Mouse (Mus musculus): ENCODE measurements around the gene Cnn3. TPM values are rescaled to one million over a fixed set of nuclear protein-coding genes. Genes with fewer than 3 reads are reported as not detected.

Cnn3 gene
- polyA plus RNA-seq, 1 experiment from 2014 or later = 128 TPM

DNA sequence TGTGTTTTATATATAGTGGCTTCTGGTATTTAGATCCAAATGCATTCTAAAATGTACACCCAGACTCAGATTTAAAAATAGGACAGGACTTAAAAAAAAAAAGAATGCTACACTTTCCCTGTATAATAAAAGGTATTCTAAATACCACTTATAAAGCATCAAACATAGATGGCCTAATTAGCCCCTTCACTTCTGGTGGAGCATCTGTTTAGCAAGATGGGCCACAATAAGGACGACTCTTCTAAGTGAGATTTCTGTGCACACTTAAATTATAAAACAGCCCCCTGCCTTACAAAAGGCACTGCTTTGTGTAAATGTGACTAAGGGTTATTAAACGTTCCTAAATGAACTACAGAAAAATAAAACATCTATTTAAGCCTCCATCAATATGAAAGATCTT is 58.9 kb downstream of the Cnn3 start:
- TF ChIP-seq CTCF (IDR thresholded peaks at IDR 0.05; ENCODE audit: low read depth) (no peak), EP300 (IDR thresholded peaks at IDR 0.05; ENCODE audit: low read depth) (no peak)
- ATAC-seq = no peak
- Histone ChIP-seq H3K9me3 (ENCODE audit: low read length) (no peaks in the 10 kb centered on the region), H3K4me2 (ENCODE audit: low read depth, low read length) (no peak overlapping the region), H3K36me3 (replicated peaks; ENCODE audit: insufficient read depth, low read length) (no peaks in the 10 kb centered on the region), H3K4me1 (ENCODE audit: insufficient read depth) (no peaks in the 10 kb centered on the region), H3K27ac (ENCODE audit: low read depth) (no peak overlapping the region), H3K27me3 (ENCODE audit: insufficient read depth, low read length) (no peaks in the 10 kb centered on the region), H3K9ac (replicated peaks) (no peak overlapping the region), H3K4me3 (ENCODE audit: low read depth, low read length) (no peak overlapping the region)
- DNase-seq = no peak
- WGBS (ENCODE audit: insufficient replicate concordance) = 67% methylated on average over 2 of the region's 2 CpGs

DNA sequence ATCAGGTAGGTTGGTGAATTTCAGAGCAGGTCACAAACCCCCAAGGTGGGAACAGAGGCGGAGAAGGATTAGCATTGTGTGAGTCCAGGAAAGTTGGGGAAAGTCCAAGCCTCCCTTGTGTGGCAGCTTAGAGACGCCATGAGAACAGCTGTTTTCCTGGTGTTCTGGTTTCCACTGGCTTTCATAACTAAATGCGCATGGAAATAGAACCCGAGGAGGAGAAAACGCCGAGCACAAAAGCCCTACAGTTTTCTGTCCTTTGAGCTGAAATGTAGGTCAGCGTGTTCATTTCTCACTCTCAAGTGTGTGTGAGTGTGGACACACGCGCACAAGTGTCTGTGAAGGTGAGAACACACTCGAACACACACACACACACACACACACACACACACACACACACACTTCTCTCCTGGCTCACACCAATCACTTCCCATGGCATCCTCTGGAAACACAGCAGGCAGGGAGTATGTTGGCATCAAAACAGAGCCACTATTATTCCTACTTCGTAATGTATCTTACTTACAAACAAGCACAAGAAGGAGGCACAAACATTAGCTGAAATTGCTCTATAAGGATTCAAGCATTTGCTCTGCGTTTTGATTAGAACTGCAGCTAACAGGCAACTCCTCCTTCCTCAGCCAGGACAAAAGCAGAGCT is 63.3 kb downstream of the Cnn3 start:
- no peak for TF ChIP-seq EP300 (IDR thresholded peaks at IDR 0.05; ENCODE audit: low read depth)
- no peak for TF ChIP-seq CTCF (IDR thresholded peaks at IDR 0.05; ENCODE audit: low read depth)
- Histone ChIP-seq H3K4me3 (ENCODE audit: low read depth, low read length) (no peak overlapping the region), H3K27ac (ENCODE audit: low read depth) (no peak overlapping the region), H3K4me1 (ENCODE audit: insufficient read depth) (no peaks in the 10 kb centered on the region; the same call in 1 of the 2 replicates), H3K9me3 (ENCODE audit: low read length) (no peaks in the 10 kb centered on the region), H3K9ac (replicated peaks) (no peak overlapping the region), H3K4me2 (ENCODE audit: low read depth, low read length) (no peak overlapping the region), H3K27me3 (ENCODE audit: insufficient read depth, low read length) (no peaks in the 10 kb centered on the region), H3K36me3 (replicated peaks; ENCODE audit: insufficient read depth, low read length) (no peaks in the 10 kb centered on the region)
- 79% methylated on average over 12 of the region's 12 CpGs for WGBS (ENCODE audit: insufficient replicate concordance)
- DNase-seq (no peak), ATAC-seq (no peak)

DNA sequence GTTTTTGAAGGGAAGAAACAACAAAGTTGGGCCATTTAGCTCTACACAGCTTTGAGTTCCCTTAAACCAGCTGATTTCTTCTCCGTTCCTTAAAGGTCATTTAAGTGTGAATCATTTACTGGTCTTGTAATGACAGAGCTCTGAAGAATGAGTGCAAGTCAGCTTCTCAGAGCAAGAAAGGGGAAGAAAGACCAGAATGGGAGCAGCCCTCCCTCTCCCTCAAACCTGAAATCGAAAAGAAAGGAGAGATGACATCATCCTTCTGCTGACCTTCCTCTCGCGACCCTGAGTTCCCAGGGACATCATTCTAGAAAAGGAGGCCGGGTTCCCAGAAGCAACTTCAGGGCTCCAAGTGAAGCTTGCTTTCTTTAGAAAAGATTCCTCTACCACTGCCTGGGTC is 64.6 kb downstream of the Cnn3 start:
- ATAC-seq (0 out of 2 replicates have a peak, but pooled peaks have one; percentile 23), DNase-seq (no peak)
- no peak overlapping the region for H3K27ac ChIP-seq (ENCODE audit: low read depth)
- H3K4me1 ChIP-seq (ENCODE audit: insufficient read depth) = no peaks in the 10 kb centered on the region; the same call in 1 of the 2 replicates
- H3K4me3 ChIP-seq (ENCODE audit: low read depth, low read length) = no peak overlapping the region
- H3K9ac ChIP-seq (replicated peaks) = no peak overlapping the region
- TF ChIP-seq CTCF (IDR thresholded peaks at IDR 0.05; ENCODE audit: low read depth) (no peak), EP300 (IDR thresholded peaks at IDR 0.05; ENCODE audit: low read depth) (no peak)
- H3K9me3 ChIP-seq (ENCODE audit: low read length) = no peaks in the 10 kb centered on the region
- H3K4me2 ChIP-seq (ENCODE audit: low read depth, low read length) = no peak overlapping the region
- H3K36me3 ChIP-seq (replicated peaks; ENCODE audit: insufficient read depth, low read length) = 0 out of 2 replicates have a peak, but pooled peaks cover 3% of the 10 kb centered on the region
- H3K27me3 ChIP-seq (ENCODE audit: insufficient read depth, low read length) = no peaks in the 10 kb centered on the region
- WGBS (ENCODE audit: insufficient replicate concordance) = 35% methylated on average over 5 of the region's 5 CpGs

DNA sequence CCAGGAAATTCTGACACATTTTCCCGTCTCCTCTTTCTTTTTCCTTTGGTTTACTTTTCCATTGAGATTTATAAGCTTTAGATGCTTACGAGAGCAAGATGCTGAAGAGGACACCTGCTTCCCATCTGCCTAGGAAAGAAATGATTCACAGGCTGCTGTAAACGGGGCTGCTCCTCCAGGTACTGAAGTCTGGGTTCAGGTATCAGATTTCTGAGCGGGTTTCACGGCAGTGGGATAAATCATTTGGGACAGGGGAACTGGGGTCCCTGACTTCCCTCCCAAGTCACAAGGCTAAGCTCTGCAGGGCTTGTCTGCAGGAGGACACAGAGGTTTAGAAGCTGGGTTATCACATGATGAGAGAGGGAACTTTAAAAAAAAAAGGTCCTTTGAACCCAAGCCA is 65.7 kb downstream of the Cnn3 start:
- 0 out of 2 replicates have a peak, but pooled peaks cover 6% of the 10 kb centered on the region for H3K36me3 ChIP-seq (replicated peaks; ENCODE audit: insufficient read depth, low read length)
- H3K27ac ChIP-seq (ENCODE audit: low read depth) = no peak overlapping the region
- TF ChIP-seq EP300 (IDR thresholded peaks at IDR 0.05; ENCODE audit: low read depth) = no peak
- no peak for TF ChIP-seq CTCF (IDR thresholded peaks at IDR 0.05; ENCODE audit: low read depth)
- H3K4me2 ChIP-seq (ENCODE audit: low read depth, low read length) = no peak overlapping the region
- H3K27me3 ChIP-seq (ENCODE audit: insufficient read depth, low read length) = no peaks in the 10 kb centered on the region
- WGBS (ENCODE audit: insufficient replicate concordance) = 67% methylated on average over 5 of the region's 5 CpGs
- ATAC-seq = no peak
- no peaks in the 10 kb centered on the region for H3K9me3 ChIP-seq (ENCODE audit: low read length)
- H3K4me1 ChIP-seq (ENCODE audit: insufficient read depth) = no peaks in the 10 kb centered on the region; the same call in 1 of the 2 replicates
- no peak overlapping the region for H3K4me3 ChIP-seq (ENCODE audit: low read depth, low read length)
- DNase-seq = no peak
- no peak overlapping the region for H3K9ac ChIP-seq (replicated peaks)

DNA sequence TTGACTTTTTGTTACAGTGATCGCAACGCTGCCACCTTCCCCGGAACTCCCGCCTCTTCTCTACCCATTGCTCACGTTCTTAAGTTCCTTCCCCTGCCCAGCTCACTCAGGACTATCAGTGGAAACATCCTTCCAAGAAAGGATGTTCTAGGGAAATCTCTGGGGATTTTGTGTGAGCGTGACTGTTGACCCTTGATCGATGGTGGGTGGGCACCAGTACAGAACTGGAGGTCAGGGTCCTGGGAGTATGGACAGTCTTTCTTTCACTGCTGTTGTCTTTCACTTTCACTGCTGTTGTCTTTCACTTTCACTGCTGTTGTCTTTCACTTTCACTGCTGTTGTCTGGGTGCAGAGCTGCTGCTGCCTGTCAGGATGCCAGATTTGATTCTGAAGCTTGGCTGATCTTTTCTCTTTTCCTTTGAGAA is 67.7 kb downstream of the Cnn3 start:
- H3K9ac ChIP-seq (replicated peaks) = no peak overlapping the region
- no peak for TF ChIP-seq EP300 (IDR thresholded peaks at IDR 0.05; ENCODE audit: low read depth)
- TF ChIP-seq CTCF (IDR thresholded peaks at IDR 0.05; ENCODE audit: low read depth) = no peak
- no peaks in the 10 kb centered on the region for H3K27me3 ChIP-seq (ENCODE audit: insufficient read depth, low read length)
- H3K27ac ChIP-seq (ENCODE audit: low read depth) = no peak overlapping the region
- H3K36me3 ChIP-seq (replicated peaks; ENCODE audit: insufficient read depth, low read length) = 0 out of 2 replicates have a peak, but pooled peaks cover 6% of the 10 kb centered on the region
- ATAC-seq (no peak), DNase-seq (no peak)
- 60% methylated on average over 7 of the region's 7 CpGs for WGBS (ENCODE audit: insufficient replicate concordance)
- 0 out of 2 replicates have a peak overlapping the region, but pooled peaks have one; percentile 26 for H3K4me2 ChIP-seq (ENCODE audit: low read depth, low read length)
- no peaks in the 10 kb centered on the region for H3K9me3 ChIP-seq (ENCODE audit: low read length)
- 0 out of 2 replicates have a peak overlapping the region, but pooled peaks have one; percentile 13 for H3K4me3 ChIP-seq (ENCODE audit: low read depth, low read length)
- H3K4me1 ChIP-seq (ENCODE audit: insufficient read depth) = no peaks in the 10 kb centered on the region; the same call in 1 of the 2 replicates

DNA sequence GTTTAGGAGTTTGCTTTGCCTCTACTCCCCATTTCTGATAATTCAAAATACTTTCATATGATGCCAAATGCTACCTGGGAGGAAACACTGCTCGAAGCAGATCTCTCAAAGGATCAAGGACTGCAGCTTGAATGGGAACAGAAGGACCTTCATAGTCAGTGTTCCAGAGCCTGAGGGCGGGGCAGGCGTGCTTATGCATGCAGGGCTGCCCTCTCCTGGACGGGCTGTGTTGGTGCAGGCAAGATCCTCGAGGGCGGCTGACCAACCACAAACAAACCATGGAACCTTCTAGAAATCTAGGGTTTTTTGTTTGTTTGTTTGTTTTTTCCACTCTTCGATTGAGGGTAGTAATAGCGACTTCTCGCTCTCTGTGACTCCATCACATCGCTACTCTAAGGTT is 73.9 kb downstream of the Cnn3 start:
- no peak overlapping the region for H3K9ac ChIP-seq (replicated peaks)
- DNase-seq (peak; percentile 78), ATAC-seq (peak; percentile 45; the same call in 1 of the 2 replicates)
- WGBS (ENCODE audit: insufficient replicate concordance) = 32% methylated on average over 10 of the region's 10 CpGs
- H3K36me3 ChIP-seq (replicated peaks; ENCODE audit: insufficient read depth, low read length) = 0 out of 2 replicates have a peak, but pooled peaks cover 6% of the 10 kb centered on the region
- H3K27ac ChIP-seq (ENCODE audit: low read depth) = no peak overlapping the region
- H3K27me3 ChIP-seq (ENCODE audit: insufficient read depth, low read length) = no peaks in the 10 kb centered on the region
- no peak overlapping the region for H3K4me3 ChIP-seq (ENCODE audit: low read depth, low read length)
- H3K9me3 ChIP-seq (ENCODE audit: low read length) = no peaks in the 10 kb centered on the region
- H3K4me2 ChIP-seq (ENCODE audit: low read depth, low read length) = no peak overlapping the region
- no peaks in the 10 kb centered on the region for H3K4me1 ChIP-seq (ENCODE audit: insufficient read depth)
- TF ChIP-seq CTCF (IDR thresholded peaks at IDR 0.05; ENCODE audit: low read depth) = peak; percentile 95
- no peak for TF ChIP-seq EP300 (IDR thresholded peaks at IDR 0.05; ENCODE audit: low read depth)

All from liver, postnatal 0 days (tissue).